Mouse (Mus musculus) small intestine, adult 2 months (tissue): ENCODE results near the gene Gnaq.

Experiments used
- CTCF ChIP-seq: fragments of 200-500 bp; IDR thresholded peaks from 2 replicates; pipeline ENCODE4 v1.5.1; 2012; ENCODE audit warnings: low read depth, mild to moderate bottlenecking, control low read depth, inconsistent platforms, low read length, moderate library complexity, mixed read lengths; ENCODE audit not compliant: insufficient replicate concordance, insufficient read length; ENCODE audit errors: extremely low read depth
- POLR2A ChIP-seq: fragments of 200-500 bp; IDR thresholded peaks from 2 replicates; pipeline ENCODE4 v1.6.1; 2012; ENCODE audit warnings: low read depth, mild to moderate bottlenecking, control low read depth, inconsistent platforms, low read length, moderate library complexity

GRCm38 (mm10) chr19:16331047-16331446 lies 198.4 kb downstream of the Gnaq start:
- TF ChIP-seq CTCF: no peak
- TF ChIP-seq POLR2A: no peak
